Mouse (Mus musculus): ENCODE results near the gene Tmem231. TPM values are rescaled to one million over a fixed set of nuclear protein-coding genes. Genes with fewer than 3 reads are reported as not detected.

The Tmem231 gene
- total and polyA plus RNA-seq, 3 experiments, result 2.1 to 2.6 (median 2.1) TPM

DNA sequence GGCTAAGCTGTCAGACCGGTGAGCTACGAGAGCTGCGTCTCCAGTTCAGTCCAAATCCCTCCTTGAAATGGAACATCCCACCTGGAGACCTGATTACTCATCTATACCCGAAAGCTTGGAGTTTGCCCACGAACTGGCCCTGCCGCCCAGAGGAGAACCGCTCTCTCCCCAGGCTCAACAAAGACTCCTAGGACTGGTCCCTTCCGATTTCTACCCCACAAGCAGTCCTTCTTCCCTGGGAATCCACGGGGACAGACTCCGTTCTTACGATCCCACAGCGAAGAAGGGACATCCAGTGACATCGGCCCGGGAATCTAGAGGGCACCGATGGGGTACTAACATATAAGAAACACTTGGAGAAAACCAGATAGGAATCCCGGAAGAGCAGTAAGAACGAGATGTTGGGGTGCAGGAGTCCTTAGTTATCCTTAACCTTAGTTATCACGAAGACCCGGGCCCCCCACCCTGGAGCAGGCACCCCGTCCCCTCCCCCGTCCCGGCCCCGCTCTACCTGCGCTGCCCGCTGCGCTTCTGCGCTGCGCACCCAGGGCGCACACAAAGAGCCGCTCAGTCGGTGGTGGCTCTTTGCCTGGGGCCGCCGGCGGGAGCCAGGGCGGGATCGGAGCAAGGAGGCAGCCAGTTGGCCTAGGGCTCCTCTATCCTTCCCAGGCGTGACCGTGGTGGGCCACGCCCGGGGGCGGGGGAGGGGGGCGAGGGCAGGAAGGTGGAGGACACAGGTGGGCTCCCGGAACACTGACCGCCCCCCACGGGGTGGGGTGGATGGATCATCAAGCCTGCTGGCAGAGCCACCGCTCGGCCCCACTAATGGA lies 23.8 kb downstream of the Tmem231 start, which contains the start of gene Chst5:
Gene Chst5 (minus strand): TSS at position 827 of the 830 bp plus-strand sequence.
- WGBS, result 9% methylated on average over 47 of the region's 47 CpGs
- no peaks in the 10 kb centered on the region for H3K4me1 ChIP-seq (ENCODE audit: control insufficient read depth, insufficient read depth, low read length)
- H3K4me3 ChIP-seq, result no peak within 1 kb of the TSS
- no peak within 1 kb of the TSS for H3K9ac ChIP-seq (ENCODE audit: low read depth, low read length)
- H3K79me2 ChIP-seq (replicated peaks; ENCODE audit: control insufficient read depth, insufficient read depth, low read length), result no peaks in the 10 kb centered on the region
- H3K36me3 ChIP-seq (ENCODE audit: control insufficient read depth, insufficient read depth, low read length), result no peaks in the 10 kb centered on the region
- no peak within 1 kb of the TSS for H3K27ac ChIP-seq
- TF ChIP-seq CTCF (IDR thresholded peaks at IDR 0.05) (no peak), POLR2A (IDR thresholded peaks at IDR 0.05; ENCODE audit: insufficient read depth, low read depth, low read length) (no peak), EP300 (IDR thresholded peaks at IDR 0.05; ENCODE audit: insufficient read depth, low read depth, low read length) (no peak)
- H3K27me3 ChIP-seq (ENCODE audit: control insufficient read depth, insufficient read depth, low read length), result peaks cover 6% of the 10 kb centered on the region
- intact Hi-C loops (cut with DNase I), result no loop called here
- no peak for DNase-seq

DNA sequence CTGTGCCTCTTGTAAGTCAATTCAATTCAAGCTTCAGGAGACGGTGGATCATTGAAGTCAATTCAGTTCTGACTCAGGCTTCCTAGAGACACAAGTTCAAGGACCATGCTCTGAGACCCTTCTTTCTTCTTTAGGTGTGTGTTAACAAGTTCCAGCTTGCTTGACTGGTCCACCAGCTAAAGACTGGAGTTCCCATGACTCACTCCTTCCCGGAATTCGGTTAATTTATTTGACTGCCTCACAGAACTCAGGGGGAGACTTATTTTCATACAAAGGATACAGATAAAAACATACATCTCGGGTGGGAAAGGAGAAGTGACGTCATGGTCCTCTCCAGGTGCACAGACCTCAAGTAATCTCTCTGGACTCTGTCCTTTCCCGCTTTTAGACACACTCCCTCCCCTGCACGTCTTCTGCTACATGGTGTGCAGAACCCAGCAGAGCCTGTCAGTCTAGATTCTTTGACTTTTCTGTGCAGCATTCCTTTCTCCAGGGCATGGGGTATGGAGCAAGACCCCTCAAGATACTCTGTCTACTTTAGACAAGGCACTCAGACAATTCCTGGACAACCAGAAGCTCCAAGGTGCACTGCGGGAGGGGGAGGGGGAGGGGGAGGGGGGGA lies 28.1 kb downstream of the Tmem231 start:
- intact Hi-C loops (cut with DNase I), result no loop called here
- WGBS, result 42% methylated on average over 7 of the region's 8 CpGs
- Histone ChIP-seq H3K27me3 (ENCODE audit: control insufficient read depth, insufficient read depth, low read length) (peaks cover 5% of the 10 kb centered on the region), H3K79me2 (replicated peaks; ENCODE audit: control insufficient read depth, insufficient read depth, low read length) (no peaks in the 10 kb centered on the region), H3K36me3 (ENCODE audit: control insufficient read depth, insufficient read depth, low read length) (no peaks in the 10 kb centered on the region), H3K4me1 (ENCODE audit: control insufficient read depth, insufficient read depth, low read length) (no peaks in the 10 kb centered on the region), H3K4me3 (no peak overlapping the region), H3K27ac (no peak overlapping the region), H3K9ac (ENCODE audit: low read depth, low read length) (no peak overlapping the region)
- DNase-seq, result no peak
- TF ChIP-seq EP300 (IDR thresholded peaks at IDR 0.05; ENCODE audit: insufficient read depth, low read depth, low read length) (no peak), CTCF (IDR thresholded peaks at IDR 0.05) (no peak), POLR2A (IDR thresholded peaks at IDR 0.05; ENCODE audit: insufficient read depth, low read depth, low read length) (no peak)

DNA sequence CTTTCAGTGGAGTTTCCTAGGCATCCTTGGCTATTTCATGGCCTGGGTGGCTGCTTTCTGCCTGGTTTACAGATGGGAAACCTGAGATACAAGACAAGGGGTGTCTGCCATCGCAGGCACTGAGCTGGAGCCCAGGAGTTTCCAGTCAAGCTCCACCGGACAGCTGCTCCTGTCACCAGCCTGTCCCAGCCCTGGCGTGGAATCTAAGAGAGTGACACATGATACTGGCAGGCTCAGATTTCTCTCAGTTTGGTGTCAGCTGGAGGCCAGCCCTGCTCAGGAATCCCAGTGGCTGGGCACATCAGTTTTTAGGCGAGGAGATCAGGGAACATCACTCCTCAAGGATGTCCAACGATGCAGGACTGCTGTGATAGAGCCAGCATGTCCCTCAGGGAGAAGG lies 31.6 kb downstream of the Tmem231 start:
- Histone ChIP-seq H3K79me2 (replicated peaks; ENCODE audit: control insufficient read depth, insufficient read depth, low read length) (no peaks in the 10 kb centered on the region), H3K4me1 (ENCODE audit: control insufficient read depth, insufficient read depth, low read length) (no peaks in the 10 kb centered on the region), H3K36me3 (ENCODE audit: control insufficient read depth, insufficient read depth, low read length) (no peaks in the 10 kb centered on the region), H3K27me3 (ENCODE audit: control insufficient read depth, insufficient read depth, low read length) (no peaks in the 10 kb centered on the region), H3K4me3 (no peak overlapping the region), H3K27ac (no peak overlapping the region), H3K9ac (ENCODE audit: low read depth, low read length) (no peak overlapping the region)
- WGBS, result 28% methylated on average over 5 of the region's 5 CpGs
- DNase-seq, result peak in 1 of 2 experiments; percentile 46
- TF ChIP-seq POLR2A (IDR thresholded peaks at IDR 0.05; ENCODE audit: insufficient read depth, low read depth, low read length) (no peak), EP300 (IDR thresholded peaks at IDR 0.05; ENCODE audit: insufficient read depth, low read depth, low read length) (no peak), CTCF (IDR thresholded peaks at IDR 0.05) (no peak)
- intact Hi-C loops (cut with DNase I), result no loop called here

DNA sequence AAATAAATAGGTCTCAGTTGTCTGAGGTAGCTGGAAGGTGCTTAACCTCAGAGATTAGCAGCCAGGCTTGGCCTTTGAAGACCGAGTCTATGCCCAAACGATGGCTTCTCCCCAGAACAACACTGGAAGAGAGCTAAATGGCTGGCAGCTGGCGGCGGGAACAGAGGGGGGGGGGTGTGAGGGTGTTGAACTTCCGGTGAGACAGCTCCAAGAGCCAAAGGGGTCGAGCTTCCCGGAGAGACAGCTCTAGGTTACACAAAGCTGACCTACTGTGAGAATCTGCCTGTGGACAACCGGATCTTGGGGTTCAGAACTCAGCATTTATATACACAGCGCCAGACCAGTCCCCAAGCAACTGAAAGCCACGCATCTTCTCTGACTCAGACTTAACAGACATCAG lies 35.1 kb downstream of the Tmem231 start:
- no peak for TF ChIP-seq EP300 (IDR thresholded peaks at IDR 0.05; ENCODE audit: insufficient read depth, low read depth, low read length)
- no peak for TF ChIP-seq CTCF (IDR thresholded peaks at IDR 0.05)
- no peak for TF ChIP-seq POLR2A (IDR thresholded peaks at IDR 0.05; ENCODE audit: insufficient read depth, low read depth, low read length)
- no peak for DNase-seq
- Histone ChIP-seq H3K27ac (no peak overlapping the region), H3K9ac (ENCODE audit: low read depth, low read length) (no peak overlapping the region), H3K4me3 (no peak overlapping the region), H3K27me3 (ENCODE audit: control insufficient read depth, insufficient read depth, low read length) (no peaks in the 10 kb centered on the region), H3K4me1 (ENCODE audit: control insufficient read depth, insufficient read depth, low read length) (no peaks in the 10 kb centered on the region), H3K79me2 (replicated peaks; ENCODE audit: control insufficient read depth, insufficient read depth, low read length) (no peaks in the 10 kb centered on the region), H3K36me3 (ENCODE audit: control insufficient read depth, insufficient read depth, low read length) (no peaks in the 10 kb centered on the region)
- intact Hi-C loops (cut with DNase I), result no loop called here
- WGBS, result 43% methylated on average over 10 of the region's 10 CpGs

DNA sequence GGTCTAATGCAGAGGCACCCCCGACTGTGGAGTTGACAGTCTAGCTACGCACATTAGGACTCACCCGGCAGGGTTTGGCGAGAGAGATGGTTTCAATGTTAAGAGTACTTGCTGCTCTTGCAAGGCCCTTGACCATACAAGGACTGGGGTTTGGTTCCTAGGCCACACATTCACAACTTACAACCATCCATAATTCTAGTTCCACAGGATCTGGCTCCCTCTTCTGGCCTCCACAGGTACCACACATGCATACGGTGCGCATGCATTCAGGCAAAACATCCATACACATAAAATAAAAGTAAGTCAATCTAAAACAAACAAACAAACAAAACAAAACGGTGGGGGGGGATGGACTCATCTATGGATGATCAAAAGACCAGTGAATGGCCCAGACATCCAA lies 38.7 kb downstream of the Tmem231 start:
- no peak overlapping the region for H3K27ac ChIP-seq
- DNase-seq, result no peak
- intact Hi-C loops (cut with DNase I), result no loop called here
- no peak overlapping the region for H3K4me3 ChIP-seq
- H3K4me1 ChIP-seq (ENCODE audit: control insufficient read depth, insufficient read depth, low read length), result no peaks in the 10 kb centered on the region
- TF ChIP-seq EP300 (IDR thresholded peaks at IDR 0.05; ENCODE audit: insufficient read depth, low read depth, low read length) (no peak), CTCF (IDR thresholded peaks at IDR 0.05) (peak; percentile 27; the same call in 1 of the 2 replicates), POLR2A (IDR thresholded peaks at IDR 0.05; ENCODE audit: insufficient read depth, low read depth, low read length) (no peak)
- no peak overlapping the region for H3K9ac ChIP-seq (ENCODE audit: low read depth, low read length)
- 88% methylated on average over 7 of the region's 7 CpGs for WGBS
- H3K27me3 ChIP-seq (ENCODE audit: control insufficient read depth, insufficient read depth, low read length), result peaks cover 7% of the 10 kb centered on the region
- H3K79me2 ChIP-seq (replicated peaks; ENCODE audit: control insufficient read depth, insufficient read depth, low read length), result no peaks in the 10 kb centered on the region
- no peaks in the 10 kb centered on the region for H3K36me3 ChIP-seq (ENCODE audit: control insufficient read depth, insufficient read depth, low read length)

DNA sequence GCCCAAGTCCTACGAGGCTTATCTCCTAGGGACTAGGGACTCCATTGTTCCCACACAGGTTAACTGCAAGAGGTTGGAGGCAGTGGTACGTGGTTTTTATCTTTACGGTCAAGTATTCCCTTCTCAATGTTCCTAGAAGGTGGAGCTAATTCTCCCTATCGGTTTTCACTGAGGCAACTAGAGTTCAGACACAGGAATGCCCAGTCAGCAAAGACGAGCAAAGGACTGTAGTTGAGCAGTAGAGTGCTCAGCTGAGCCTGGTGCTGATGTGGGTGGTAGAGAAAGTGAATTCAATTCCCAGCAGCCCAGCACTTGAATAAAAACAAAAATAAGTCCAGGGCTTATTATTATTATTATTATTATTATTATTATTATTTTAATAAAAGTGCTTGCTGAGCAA lies 41.1 kb downstream of the Tmem231 start:
- Histone ChIP-seq H3K4me1 (ENCODE audit: control insufficient read depth, insufficient read depth, low read length) (no peaks in the 10 kb centered on the region), H3K27ac (no peak overlapping the region), H3K36me3 (ENCODE audit: control insufficient read depth, insufficient read depth, low read length) (no peaks in the 10 kb centered on the region), H3K79me2 (replicated peaks; ENCODE audit: control insufficient read depth, insufficient read depth, low read length) (no peaks in the 10 kb centered on the region), H3K9ac (ENCODE audit: low read depth, low read length) (no peak overlapping the region), H3K27me3 (ENCODE audit: control insufficient read depth, insufficient read depth, low read length) (peaks cover 10% of the 10 kb centered on the region), H3K4me3 (no peak overlapping the region)
- 44% methylated on average over 5 of the region's 5 CpGs for WGBS
- no peak for DNase-seq
- intact Hi-C loops (cut with DNase I), result no loop called here
- TF ChIP-seq EP300 (IDR thresholded peaks at IDR 0.05; ENCODE audit: insufficient read depth, low read depth, low read length) (no peak), CTCF (IDR thresholded peaks at IDR 0.05) (no peak), POLR2A (IDR thresholded peaks at IDR 0.05; ENCODE audit: insufficient read depth, low read depth, low read length) (no peak)
